ENCODE assay signal across 13 mouse cellular contexts in genomic region chr5:125173868-125174267, GRCm38 (mm10). TPM values are rescaled to one million over a fixed set of nuclear protein-coding genes. Genes with fewer than 3 reads are reported as not detected.
A peak's percentile ranks its signal among the peaks of the same experiment; 100 is the strongest.
DNase-seq lines count a peak whose midpoint lies in the region; ATAC-seq and TF ChIP-seq lines count a peak whose summit lies in the region.
"Had no signal": no experiment of that assay in that cellular context is flagged by ENCODE, and none has a peak within 500 bp of the region (broad histone marks: within the 10 kb centered on the region; RNA-seq: fewer than 3 reads in every experiment).

No protein-coding gene starts in this region.

- H3K36me3 ChIP-seq in forebrain, embryonic 13.5 days (ENCODE audit: poor library complexity, severe bottlenecking), result no peaks in the 10 kb centered on the region
- no peaks in the 10 kb centered on the region for H3K36me3 ChIP-seq in forebrain, postnatal 0 days (ENCODE audit: insufficient read depth)
- H3K36me3 ChIP-seq in midbrain, embryonic 16.5 days (ENCODE audit: control insufficient read depth, insufficient read depth, low read length), result no peaks in the 10 kb centered on the region
- H3K36me3 ChIP-seq: embryonic facial prominence, embryonic 13.5 days had no signal

- peaks cover 84% of the 10 kb centered on the region for H3K4me1 ChIP-seq in forebrain, embryonic 13.5 days
- H3K4me1 ChIP-seq in forebrain, postnatal 0 days (ENCODE audit: insufficient read depth), result peaks cover 45% of the 10 kb centered on the region
- peaks cover 70% of the 10 kb centered on the region for H3K4me1 ChIP-seq in midbrain, embryonic 16.5 days (ENCODE audit: control insufficient read depth, insufficient read depth, low read length)

- WGBS in forebrain, embryonic 13.5 days, result 88% methylated on average over 1 of the region's 1 CpGs
- WGBS in forebrain, postnatal 0 days, result 92% methylated on average over 1 of the region's 1 CpGs
- WGBS in midbrain, embryonic 16.5 days, result 84% methylated on average over 1 of the region's 1 CpGs

- TF ChIP-seq CTCF in layer of hippocampus, adult 2 months (conservative IDR thresholded peaks at IDR 0.05), result no peak
- TF ChIP-seq CTCF in forebrain, postnatal 0 days (IDR thresholded peaks at IDR 0.05; ENCODE audit: low read depth), result no peak

- peak overlapping the region; percentile 50; the same call in 1 of the 2 replicates for H3K9ac ChIP-seq in forebrain, embryonic 13.5 days
- H3K9ac ChIP-seq in forebrain, postnatal 0 days, result no peak overlapping the region
- H3K9ac ChIP-seq in midbrain, embryonic 16.5 days (ENCODE audit: low read depth, low read length), result no peak overlapping the region
- H3K9ac ChIP-seq: embryonic facial prominence, embryonic 13.5 days had no signal

- no peak overlapping the region for H3K4me3 ChIP-seq in layer of hippocampus, adult 2 months
- no peak overlapping the region for H3K4me3 ChIP-seq in forebrain, embryonic 13.5 days
- H3K4me3 ChIP-seq in forebrain, postnatal 0 days (ENCODE audit: low read depth, low read length), result no peak overlapping the region
- H3K4me3 ChIP-seq in midbrain, embryonic 16.5 days (ENCODE audit: low read depth, low read length), result no peak overlapping the region
- H3K4me3 ChIP-seq: embryonic facial prominence, embryonic 13.5 days; megakaryocyte, embryonic 14.5 days had no signal

- H3K9me3 ChIP-seq in forebrain, embryonic 13.5 days (replicated peaks), result no peaks in the 10 kb centered on the region
- H3K9me3 ChIP-seq in forebrain, postnatal 0 days (ENCODE audit: low read length), result no peaks in the 10 kb centered on the region
- H3K9me3 ChIP-seq in midbrain, embryonic 16.5 days (replicated peaks; ENCODE audit: control insufficient read depth, low read length, poor library complexity, severe bottlenecking), result no peaks in the 10 kb centered on the region
- H3K9me3 ChIP-seq: embryonic facial prominence, embryonic 13.5 days; megakaryocyte, embryonic 14.5 days had no signal

- peak overlapping the region; percentile 29; the same call in 1 of the 2 replicates for H3K4me2 ChIP-seq in forebrain, embryonic 13.5 days
- no peak overlapping the region for H3K4me2 ChIP-seq in forebrain, postnatal 0 days (ENCODE audit: low read depth)
- H3K4me2 ChIP-seq in midbrain, embryonic 16.5 days (ENCODE audit: low read length), result no peak overlapping the region
- H3K4me2 ChIP-seq: embryonic facial prominence, embryonic 13.5 days; heart, embryonic 11.5 days had no signal

- DNase-seq in layer of hippocampus, adult 2 months (ENCODE audit: low spot score in 2 of 2), result no peak
- DNase-seq in layer of hippocampus, adult 8-10 months (ENCODE audit: low spot score in 2 of 2), result no peak
- no peak for DNase-seq in forebrain, postnatal 0 days
- DNase-seq in right cerebral cortex, postnatal 25 days, result no peak
- no peak for DNase-seq in ovary, postnatal 36 days (ENCODE audit: low spot score)
- DNase-seq: cerebellum, adult 2 months; liver had no signal

- H3K27ac ChIP-seq in layer of hippocampus, adult 2 months, result peak overlapping the region; percentile 65; the same call in 1 of the 2 replicates
- H3K27ac ChIP-seq in forebrain, embryonic 13.5 days, result peak overlapping the region; percentile 88
- H3K27ac ChIP-seq in forebrain, postnatal 0 days (ENCODE audit: low read depth, low read length), result 0 out of 2 replicates have a peak overlapping the region, but pooled peaks have one; percentile 68
- H3K27ac ChIP-seq in midbrain, embryonic 16.5 days (ENCODE audit: low read length), result peak overlapping the region; percentile 67
- H3K27ac ChIP-seq: embryonic facial prominence, embryonic 13.5 days had no signal

- no peak for ATAC-seq in forebrain, embryonic 13.5 days
- ATAC-seq in forebrain, postnatal 0 days, result no peak
- ATAC-seq in midbrain, embryonic 16.5 days, result no peak
- ATAC-seq: inflammation-experienced regulatory T-cells, adult 6 months had no signal

- H3K27me3 ChIP-seq in forebrain, embryonic 13.5 days, result no peaks in the 10 kb centered on the region
- H3K27me3 ChIP-seq in forebrain, postnatal 0 days (ENCODE audit: insufficient read depth, low read length), result no peaks in the 10 kb centered on the region
- no peaks in the 10 kb centered on the region for H3K27me3 ChIP-seq in midbrain, embryonic 16.5 days (ENCODE audit: control insufficient read depth, insufficient read depth, low read depth, low read length)
- H3K27me3 ChIP-seq: embryonic facial prominence, embryonic 13.5 days had no signal

RNA-seq across cellular contexts. Expression of gene Ncor2, which starts 5.2 kb away (rescaled TPM):
- 100 to 1,000 TPM; 285 to 307 TPM for total RNA-seq in layer of hippocampus, adult 2 months (2021)
- 100 to 1,000 TPM; 246 to 324 (median 271) TPM for total RNA-seq in layer of hippocampus, adult 8-10 months (2022)
- 25.6 and 27.3 TPM in 2 replicates for polyA plus RNA-seq in forebrain, embryonic 13.5 days (2015; fragmentation: Nextera tagmentation; extraction: Ambion mirVana)
- total RNA-seq in forebrain, postnatal 0 days (2014; rRNA removed), result 12.7 and 13.4 TPM in 2 replicates
- 11.6 and 16.8 TPM in 2 replicates for polyA plus RNA-seq in forebrain, postnatal 0 days (2015; fragmentation: Nextera tagmentation; extraction: Ambion mirVana)
- polyA plus RNA-seq in midbrain, embryonic 16.5 days (2015; fragmentation: Nextera tagmentation; extraction: Ambion mirVana), result 19.9 and 22.9 TPM in 2 replicates

Comparison
In these comparisons a context has a peak if more than half of its experiments do, and no peak if none do; other contexts are left out.
1. RNA of gene Ncor2, which starts 5.2 kb away (total RNA-seq): 285 to 307 TPM in layer of hippocampus, adult 2 months and 246 to 324 TPM in layer of hippocampus, adult 8-10 months; 12.7 to 13.4 TPM in forebrain, postnatal 0 days; every median in the first group is over 10 times any median in the second.
2. Peak in every context shown above with its lines, with median percentiles within 50 percentile points of each other: H3K27ac ChIP-seq.